Mouse (Mus musculus): ENCODE measurements around the gene Cxcl17. TPM values are rescaled to one million over a fixed set of nuclear protein-coding genes. Genes with fewer than 3 reads are reported as not detected.
"Not testable (repeated sequence)": the region's sequence is repeated elsewhere in the genome, so short reads cannot be mapped to it uniquely, and the experiment has no call there.

Cxcl17 gene
- polyA plus RNA-seq, 1 experiment from 2014 or later = not detected

GRCm38 (mm10) chr7:25409114-25409760 is 3.4 kb downstream of the Cxcl17 start:
- no peak overlapping the region for H3K27ac ChIP-seq
- 90% methylated on average over 4 of the region's 4 CpGs for WGBS (ENCODE audit: missing documents)
- no peaks in the 10 kb centered on the region for H3K36me3 ChIP-seq (ENCODE audit: inconsistent target)
- no peak overlapping the region for H3K4me3 ChIP-seq (ENCODE audit: inconsistent target)
- no peaks in the 10 kb centered on the region for H3K79me2 ChIP-seq (ENCODE audit: inconsistent target)

- Histone ChIP-seq H3K36me3 (ENCODE audit: inconsistent target) (no peaks in the 10 kb centered on the region), H3K79me2 (ENCODE audit: inconsistent target) (no peaks in the 10 kb centered on the region), H3K27ac (no peak overlapping the region), H3K4me3 (ENCODE audit: inconsistent target) (no peak overlapping the region)
- WGBS (ENCODE audit: missing documents) = 58% methylated on average over 7 of the region's 7 CpGs
Observed at GRCm38 (mm10) chr7:25406468-25406867, 6.2 kb downstream of the Cxcl17 start.

GRCm38 (mm10) chr7:25402671-25403101 is 10.0 kb downstream of the Cxcl17 start:
- 0% methylated on average over 2 of the region's 2 CpGs for WGBS (ENCODE audit: missing documents)
- no peaks in the 10 kb centered on the region for H3K36me3 ChIP-seq (ENCODE audit: inconsistent target)
- H3K27ac ChIP-seq = no peak overlapping the region
- no peaks in the 10 kb centered on the region for H3K79me2 ChIP-seq (ENCODE audit: inconsistent target)
- no peak overlapping the region for H3K4me3 ChIP-seq (ENCODE audit: inconsistent target)

GRCm38 (mm10) chr7:25401986-25402385 is 10.7 kb downstream of the Cxcl17 start:
- Histone ChIP-seq H3K79me2 (ENCODE audit: inconsistent target) (no peaks in the 10 kb centered on the region), H3K27ac (no peak overlapping the region), H3K4me3 (ENCODE audit: inconsistent target) (no peak overlapping the region), H3K36me3 (ENCODE audit: inconsistent target) (no peaks in the 10 kb centered on the region)
- WGBS (ENCODE audit: missing documents) = 88% methylated on average over 4 of the region's 5 CpGs

GRCm38 (mm10) chr7:25401551-25401950 is 11.1 kb downstream of the Cxcl17 start:
- H3K27ac ChIP-seq = no peak overlapping the region
- no peaks in the 10 kb centered on the region for H3K36me3 ChIP-seq (ENCODE audit: inconsistent target)
- H3K79me2 ChIP-seq (ENCODE audit: inconsistent target) = no peaks in the 10 kb centered on the region
- WGBS (ENCODE audit: missing documents) = 95% methylated on average over 2 of the region's 2 CpGs
- no peak overlapping the region for H3K4me3 ChIP-seq (ENCODE audit: inconsistent target)

GRCm38 (mm10) chr7:25399028-25399427 is 13.7 kb downstream of the Cxcl17 start:
- H3K4me3 ChIP-seq (ENCODE audit: inconsistent target); H3K79me2 ChIP-seq (ENCODE audit: inconsistent target); H3K27ac ChIP-seq; H3K36me3 ChIP-seq (ENCODE audit: inconsistent target): not testable (repeated sequence)

- 100% methylated on average over 1 of the region's 1 CpGs for WGBS (ENCODE audit: missing documents)
- peaks cover 12% of the 10 kb centered on the region for H3K79me2 ChIP-seq (ENCODE audit: inconsistent target)
- no peaks in the 10 kb centered on the region for H3K36me3 ChIP-seq (ENCODE audit: inconsistent target)
- H3K27ac ChIP-seq = no peak within 1 kb of the TSS
- H3K4me3 ChIP-seq (ENCODE audit: inconsistent target) = no peak within 1 kb of the TSS
Observed at GRCm38 (mm10) chr7:25398610-25399009, 14.1 kb downstream of the Cxcl17 start, which contains the start of gene Lipe. Lipe (minus strand) TSS chr7:25398710.

- H3K4me3 ChIP-seq (ENCODE audit: inconsistent target) = no peak overlapping the region
- H3K27ac ChIP-seq = peak overlapping the region; percentile 50
- 96% methylated on average over 14 of the region's 14 CpGs for WGBS (ENCODE audit: missing documents)
- no peaks in the 10 kb centered on the region for H3K36me3 ChIP-seq (ENCODE audit: inconsistent target)
- H3K79me2 ChIP-seq (ENCODE audit: inconsistent target) = peaks cover 32% of the 10 kb centered on the region
Observed at GRCm38 (mm10) chr7:25396621-25397020, 16.1 kb downstream of the Cxcl17 start.

- Histone ChIP-seq H3K4me3 (ENCODE audit: inconsistent target) (peak overlapping the region; percentile 74), H3K36me3 (ENCODE audit: inconsistent target) (no peaks in the 10 kb centered on the region), H3K27ac (peak overlapping the region; percentile 87), H3K79me2 (ENCODE audit: inconsistent target) (peaks cover 39% of the 10 kb centered on the region)
- 5% methylated on average over 50 of the region's 52 CpGs for WGBS (ENCODE audit: missing documents)
Observed at GRCm38 (mm10) chr7:25395558-25396521, 16.8 kb downstream of the Cxcl17 start.

GRCm38 (mm10) chr7:25395186-25395557 is 17.5 kb downstream of the Cxcl17 start:
- under 1% methylated on average over 22 of the region's 22 CpGs for WGBS (ENCODE audit: missing documents)
- Histone ChIP-seq H3K36me3 (ENCODE audit: inconsistent target) (no peaks in the 10 kb centered on the region), H3K27ac (peak overlapping the region; percentile 87), H3K4me3 (ENCODE audit: inconsistent target) (peak overlapping the region; percentile 74), H3K79me2 (ENCODE audit: inconsistent target) (peaks cover 46% of the 10 kb centered on the region)

GRCm38 (mm10) chr7:25394754-25395153 is 17.9 kb downstream of the Cxcl17 start:
- H3K27ac ChIP-seq = peak overlapping the region; percentile 87
- peaks cover 50% of the 10 kb centered on the region for H3K79me2 ChIP-seq (ENCODE audit: inconsistent target)
- WGBS (ENCODE audit: missing documents) = 5% methylated on average over 6 of the region's 7 CpGs
- H3K36me3 ChIP-seq (ENCODE audit: inconsistent target) = no peaks in the 10 kb centered on the region
- peak overlapping the region; percentile 74 for H3K4me3 ChIP-seq (ENCODE audit: inconsistent target)

- WGBS (ENCODE audit: missing documents) = 75% methylated on average over 8 of the region's 8 CpGs
- H3K36me3 ChIP-seq (ENCODE audit: inconsistent target) = peaks cover 2% of the 10 kb centered on the region; the same call in 1 of the 2 replicates
- no peak overlapping the region for H3K27ac ChIP-seq
- peaks cover 61% of the 10 kb centered on the region for H3K79me2 ChIP-seq (ENCODE audit: inconsistent target)
- H3K4me3 ChIP-seq (ENCODE audit: inconsistent target) = no peak overlapping the region; the same call in 1 of the 2 replicates
Observed at GRCm38 (mm10) chr7:25393451-25394210, 19.1 kb downstream of the Cxcl17 start.

- WGBS (ENCODE audit: missing documents) = 94% methylated on average over 7 of the region's 7 CpGs
- Histone ChIP-seq H3K36me3 (ENCODE audit: inconsistent target) (peaks cover 10% of the 10 kb centered on the region; the same call in 1 of the 2 replicates), H3K4me3 (ENCODE audit: inconsistent target) (no peak overlapping the region), H3K79me2 (ENCODE audit: inconsistent target) (peaks cover 65% of the 10 kb centered on the region), H3K27ac (no peak overlapping the region)
Observed at GRCm38 (mm10) chr7:25392851-25393250, 19.8 kb downstream of the Cxcl17 start.

- H3K36me3 ChIP-seq (ENCODE audit: inconsistent target) = peaks cover 12% of the 10 kb centered on the region; the same call in 1 of the 2 replicates
- 83% methylated on average over 2 of the region's 2 CpGs for WGBS (ENCODE audit: missing documents)
- H3K79me2 ChIP-seq (ENCODE audit: inconsistent target) = peaks cover 65% of the 10 kb centered on the region
- H3K4me3 ChIP-seq (ENCODE audit: inconsistent target) = no peak overlapping the region
- H3K27ac ChIP-seq = no peak overlapping the region
Observed at GRCm38 (mm10) chr7:25391856-25392453, 20.7 kb downstream of the Cxcl17 start.

Measured in macrophage (primary cell).